Mouse (Mus musculus): ENCODE results near the gene Efcab11. TPM values are rescaled to one million over a fixed set of nuclear protein-coding genes. Genes with fewer than 3 reads are reported as not detected.
A peak's percentile ranks its signal among the peaks of the same experiment; 100 is the strongest.
"Not testable (repeated sequence)": the region's sequence is repeated elsewhere in the genome, so short reads cannot be mapped to it uniquely, and the experiment has no call there.

Efcab11 gene
- polyA plus RNA-seq, 2 experiments: 2.9 to 6.6 TPM

- ATAC-seq (ENCODE audit: insufficient read depth) (no peak), DNase-seq (ENCODE audit: low read depth in 3 of 3, low spot score in 3 of 3) (no peak)
- 73% methylated on average over 8 of the region's 8 CpGs for WGBS (ENCODE audit: insufficient replicate concordance)
- no peaks in the 10 kb centered on the region for H3K36me3 ChIP-seq (replicated peaks; ENCODE audit: control insufficient read depth, insufficient read depth, low read depth)
- no peaks in the 10 kb centered on the region for H3K27me3 ChIP-seq (ENCODE audit: control insufficient read depth, insufficient read depth, low read length)
- no peaks in the 10 kb centered on the region for H3K9me3 ChIP-seq (ENCODE audit: control insufficient read depth, low read length)
- H3K27ac ChIP-seq: no peak overlapping the region
- no peak for TF ChIP-seq EP300 (IDR thresholded peaks at IDR 0.05; ENCODE audit: low read depth)
- no peak for TF ChIP-seq CTCF (IDR thresholded peaks at IDR 0.05; ENCODE audit: low read depth)
- H3K4me3 ChIP-seq (ENCODE audit: insufficient read depth in 1 of 2, low read depth in 2 of 2, low read length in 2 of 2): no peak overlapping the region
- no peaks in the 10 kb centered on the region for H3K4me1 ChIP-seq (replicated peaks; ENCODE audit: control insufficient read depth in 2 of 2, insufficient read depth in 2 of 2, low read length in 1 of 2)
- H3K4me2 ChIP-seq (ENCODE audit: low read depth): no peak overlapping the region
- H3K9ac ChIP-seq (replicated peaks): no peak overlapping the region
These were observed 69.0 kb downstream of the Efcab11 start for GRCm38 (mm10) chr12:99815244-99815643.

- H3K27me3 ChIP-seq (ENCODE audit: control insufficient read depth, insufficient read depth, low read length): no peaks in the 10 kb centered on the region
- H3K4me3 ChIP-seq (ENCODE audit: insufficient read depth in 1 of 2, low read depth in 2 of 2, low read length in 2 of 2): no peak overlapping the region
- H3K9me3 ChIP-seq (ENCODE audit: control insufficient read depth, low read length): no peaks in the 10 kb centered on the region
- no peak overlapping the region for H3K9ac ChIP-seq (replicated peaks)
- 76% methylated on average over 5 of the region's 5 CpGs for WGBS (ENCODE audit: insufficient replicate concordance)
- H3K27ac ChIP-seq: no peak overlapping the region
- DNase-seq (ENCODE audit: low read depth in 3 of 3, low spot score in 3 of 3): no peak
- TF ChIP-seq CTCF (IDR thresholded peaks at IDR 0.05; ENCODE audit: low read depth) (no peak), EP300 (IDR thresholded peaks at IDR 0.05; ENCODE audit: low read depth) (no peak)
- ATAC-seq (ENCODE audit: insufficient read depth): no peak
- no peaks in the 10 kb centered on the region for H3K36me3 ChIP-seq (replicated peaks; ENCODE audit: control insufficient read depth, insufficient read depth, low read depth)
- H3K4me2 ChIP-seq (ENCODE audit: low read depth): no peak overlapping the region
- H3K4me1 ChIP-seq (replicated peaks; ENCODE audit: control insufficient read depth in 2 of 2, insufficient read depth in 2 of 2, low read length in 1 of 2): no peaks in the 10 kb centered on the region
These were observed 76.3 kb downstream of the Efcab11 start for GRCm38 (mm10) chr12:99807891-99808290.

GRCm38 (mm10) chr12:99806741-99807140 lies 77.5 kb downstream of the Efcab11 start:
- H3K4me2 ChIP-seq (ENCODE audit: low read depth); H3K27ac ChIP-seq; H3K36me3 ChIP-seq (replicated peaks; ENCODE audit: control insufficient read depth, insufficient read depth, low read depth); H3K4me1 ChIP-seq (replicated peaks; ENCODE audit: control insufficient read depth in 2 of 2, insufficient read depth in 2 of 2, low read length in 1 of 2); H3K9ac ChIP-seq (replicated peaks); ATAC-seq (ENCODE audit: insufficient read depth); DNase-seq (ENCODE audit: low read depth in 3 of 3, low spot score in 3 of 3); H3K4me3 ChIP-seq (ENCODE audit: insufficient read depth in 1 of 2, low read depth in 2 of 2, low read length in 2 of 2); H3K9me3 ChIP-seq (ENCODE audit: control insufficient read depth, low read length); H3K27me3 ChIP-seq (ENCODE audit: control insufficient read depth, insufficient read depth, low read length): not testable (repeated sequence)
- 72% methylated on average over 7 of the region's 7 CpGs for WGBS (ENCODE audit: insufficient replicate concordance)

GRCm38 (mm10) chr12:99795921-99796320 lies 88.3 kb downstream of the Efcab11 start:
- Histone ChIP-seq H3K4me1 (replicated peaks; ENCODE audit: control insufficient read depth in 2 of 2, insufficient read depth in 2 of 2, low read length in 1 of 2) (no peaks in the 10 kb centered on the region; a peak in 1 of 4 replicates), H3K27ac (no peak overlapping the region), H3K4me3 (ENCODE audit: insufficient read depth in 1 of 2, low read depth in 2 of 2, low read length in 2 of 2) (no peak overlapping the region), H3K4me2 (ENCODE audit: low read depth) (no peak overlapping the region), H3K36me3 (replicated peaks; ENCODE audit: control insufficient read depth, insufficient read depth, low read depth) (no peaks in the 10 kb centered on the region), H3K9ac (replicated peaks) (no peak overlapping the region), H3K9me3 (ENCODE audit: control insufficient read depth, low read length) (no peaks in the 10 kb centered on the region), H3K27me3 (ENCODE audit: control insufficient read depth, insufficient read depth, low read length) (no peaks in the 10 kb centered on the region)
- ATAC-seq (ENCODE audit: insufficient read depth): no peak
- TF ChIP-seq CTCF (IDR thresholded peaks at IDR 0.05; ENCODE audit: low read depth): no peak
- no peak for TF ChIP-seq EP300 (IDR thresholded peaks at IDR 0.05; ENCODE audit: low read depth)
- 56% methylated on average over 2 of the region's 2 CpGs for WGBS (ENCODE audit: insufficient replicate concordance)
- DNase-seq (ENCODE audit: low read depth in 3 of 3, low spot score in 3 of 3): peak in 1 of 3 experiments; percentile 7

GRCm38 (mm10) chr12:99794792-99795620 lies 89.2 kb downstream of the Efcab11 start:
- TF ChIP-seq CTCF (IDR thresholded peaks at IDR 0.05; ENCODE audit: low read depth): no peak
- TF ChIP-seq EP300 (IDR thresholded peaks at IDR 0.05; ENCODE audit: low read depth): no peak
- no peak overlapping the region for H3K4me3 ChIP-seq (ENCODE audit: insufficient read depth in 1 of 2, low read depth in 2 of 2, low read length in 2 of 2)
- H3K4me2 ChIP-seq (ENCODE audit: low read depth): no peak overlapping the region
- DNase-seq (ENCODE audit: low read depth in 3 of 3, low spot score in 3 of 3): no peak
- no peaks in the 10 kb centered on the region for H3K27me3 ChIP-seq (ENCODE audit: control insufficient read depth, insufficient read depth, low read length)
- H3K36me3 ChIP-seq (replicated peaks; ENCODE audit: control insufficient read depth, insufficient read depth, low read depth): no peaks in the 10 kb centered on the region
- no peak for ATAC-seq (ENCODE audit: insufficient read depth)
- H3K4me1 ChIP-seq (replicated peaks; ENCODE audit: control insufficient read depth in 2 of 2, insufficient read depth in 2 of 2, low read length in 1 of 2): no peaks in the 10 kb centered on the region; a peak in 1 of 4 replicates
- H3K9me3 ChIP-seq (ENCODE audit: control insufficient read depth, low read length): no peaks in the 10 kb centered on the region
- 52% methylated on average over 7 of the region's 7 CpGs for WGBS (ENCODE audit: insufficient replicate concordance)
- H3K9ac ChIP-seq (replicated peaks): no peak overlapping the region
- H3K27ac ChIP-seq: no peak overlapping the region
